Mouse (Mus musculus): ENCODE data around the gene Gzmm.

Gene Gzmm

DNA sequence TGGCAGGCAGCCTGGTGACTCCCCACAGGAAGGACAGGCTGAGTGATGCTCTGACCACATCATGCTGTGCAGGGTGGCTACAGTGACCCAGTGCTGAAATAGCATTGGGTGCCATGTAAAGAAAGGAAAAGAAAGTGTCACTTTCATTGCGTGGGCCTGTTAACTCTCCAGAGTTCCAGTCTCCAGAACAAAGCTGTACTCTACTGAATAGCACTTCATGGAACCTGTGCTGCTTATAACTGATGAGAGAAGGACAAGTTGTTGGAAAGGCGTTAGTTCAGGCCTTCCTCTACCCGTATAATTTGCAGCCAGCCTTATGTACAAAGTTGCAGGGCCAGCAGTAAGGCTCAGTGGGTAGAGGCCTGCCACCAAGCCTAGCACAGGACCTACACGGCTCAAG lies at the start of gene Gzmm:
Gzmm (plus strand) TSS at position 301 of the 400 bp plus-strand sequence.
- in situ Hi-C loops (cut with MseI, MboI): no loop called here

- in situ Hi-C loops (cut with MseI, MboI): loop anchor here in 1 of 2 experiments (5.0 kb wide), 1 partner anchor 48 kb away; no protein-coding TSS in a partner anchor
Observed at GRCm38 (mm10) chr10:79645711-79646110, 43.1 kb upstream of the Gzmm start, which contains the start of gene Odf3l2. Odf3l2 (minus strand) TSS chr10:79645738.

DNA sequence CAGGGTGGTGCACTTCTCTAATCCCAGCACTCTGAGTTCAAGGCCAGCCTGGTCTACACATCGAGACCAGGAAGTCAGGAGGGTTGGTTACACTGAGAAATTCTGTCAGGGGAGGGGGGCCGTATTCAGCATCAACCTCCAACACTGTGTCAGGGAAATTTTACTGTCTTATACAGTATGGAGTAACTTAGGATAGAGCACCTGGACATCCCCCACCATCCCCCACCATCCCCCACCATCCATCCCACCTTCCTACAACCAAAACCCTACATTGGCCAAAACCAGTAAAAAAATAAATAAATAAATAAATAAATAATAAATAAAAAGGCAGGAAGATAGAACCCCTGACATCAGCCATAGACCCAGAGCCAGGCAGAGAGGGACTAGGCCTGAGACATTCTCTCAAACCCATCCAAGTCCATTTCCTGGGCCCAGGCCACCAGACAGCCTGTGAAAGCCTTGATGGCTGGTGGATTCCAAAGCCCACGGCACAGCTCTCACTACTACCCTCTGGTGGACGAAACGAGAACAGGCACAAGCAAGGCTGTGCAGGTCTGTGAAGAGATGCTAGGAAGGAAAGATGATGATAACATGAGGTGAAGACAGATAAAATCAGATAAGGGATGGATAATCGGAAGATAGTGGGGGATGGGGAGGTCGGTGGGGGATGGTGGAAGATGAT lies 39.6 kb upstream of the Gzmm start:
- in situ Hi-C loops (cut with MseI, MboI): loop anchor here in 1 of 2 experiments (5.0 kb wide), 1 partner anchor 52 kb away; no protein-coding TSS in a partner anchor

DNA sequence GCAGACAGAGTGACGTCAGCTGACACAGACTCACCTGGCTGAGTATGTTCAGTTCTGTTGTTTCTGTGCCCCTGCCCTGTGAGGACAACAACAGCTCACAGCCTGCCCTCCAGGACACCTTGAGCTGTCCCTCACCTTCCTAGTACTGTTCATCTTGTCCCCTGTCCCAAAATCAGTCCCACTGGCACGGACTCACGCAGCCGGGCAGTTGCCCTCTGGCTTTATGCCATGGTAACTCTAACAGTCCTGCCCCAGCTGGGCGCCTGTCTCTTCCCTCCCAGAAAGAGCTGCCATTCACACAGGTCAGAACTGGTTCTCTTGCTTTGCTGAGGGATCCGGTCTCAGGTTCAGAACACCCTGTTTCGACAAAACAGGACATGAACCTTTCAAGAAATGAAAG lies 36.0 kb upstream of the Gzmm start:
- in situ Hi-C loops (cut with MseI, MboI): loop anchor here in 1 of 2 experiments (5.0 kb wide), 1 partner anchor 55 kb away; no protein-coding TSS in a partner anchor

GRCm38 (mm10) chr10:79654946-79655395 lies 33.8 kb upstream of the Gzmm start:
- in situ Hi-C loops (cut with MseI, MboI): loop anchor here in 1 of 2 experiments (5.0 kb wide), 1 partner anchor 58 kb away; no protein-coding TSS in a partner anchor

- in situ Hi-C loops (cut with MseI, MboI): no loop called here
Observed at GRCm38 (mm10) chr10:79658829-79659228, 30.0 kb upstream of the Gzmm start.

DNA sequence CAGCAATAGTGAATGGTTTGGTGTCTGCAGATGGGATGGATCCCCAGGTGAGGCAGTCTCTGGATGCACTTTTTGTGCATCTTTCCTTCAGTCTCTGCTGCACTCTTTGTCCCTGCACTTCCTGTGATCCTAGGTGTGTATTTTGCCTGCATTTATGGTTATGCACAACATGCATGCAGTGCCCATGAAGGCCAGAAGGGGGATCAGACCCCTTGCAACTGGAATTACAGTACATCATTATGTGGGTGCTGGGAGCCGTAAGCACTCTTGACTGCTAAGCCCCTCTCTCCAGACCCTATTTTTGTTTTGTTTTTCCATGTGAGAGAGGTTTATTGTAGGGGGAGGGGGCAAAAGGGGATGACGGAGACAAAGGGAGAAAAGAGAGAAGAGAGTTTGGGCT lies 28.5 kb upstream of the Gzmm start:
- in situ Hi-C loops (cut with MseI, MboI): no loop called here

DNA sequence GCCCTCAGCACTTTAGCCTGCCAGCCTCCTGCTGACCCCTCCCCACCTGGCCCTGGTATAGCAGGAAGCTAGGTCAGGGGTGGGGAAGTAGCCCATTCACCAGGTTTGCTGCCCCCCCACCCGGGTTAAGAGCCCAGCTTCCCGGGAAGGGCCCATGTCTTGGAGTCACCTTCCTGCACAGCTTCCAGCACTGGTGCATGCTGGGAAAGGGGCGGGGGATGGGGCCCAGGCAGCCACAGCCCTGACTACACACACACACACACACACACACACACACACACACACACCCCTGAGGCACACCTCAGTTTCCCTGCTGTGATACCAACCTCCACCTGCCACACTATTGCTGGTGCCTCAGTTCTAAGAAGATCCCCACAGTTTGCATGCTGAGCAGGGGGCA lies 27.0 kb upstream of the Gzmm start:
- in situ Hi-C loops (cut with MseI, MboI): no loop called here

GRCm38 (mm10) chr10:79664131-79664665 lies 24.6 kb upstream of the Gzmm start, which contains the start of gene Madcam1:
Madcam1 (plus strand) TSS chr10:79664559.
- in situ Hi-C loops (cut with MseI, MboI): no loop called here

GRCm38 (mm10) chr10:79665051-79665450 lies 23.8 kb upstream of the Gzmm start:
- in situ Hi-C loops (cut with MseI, MboI): no loop called here

DNA sequence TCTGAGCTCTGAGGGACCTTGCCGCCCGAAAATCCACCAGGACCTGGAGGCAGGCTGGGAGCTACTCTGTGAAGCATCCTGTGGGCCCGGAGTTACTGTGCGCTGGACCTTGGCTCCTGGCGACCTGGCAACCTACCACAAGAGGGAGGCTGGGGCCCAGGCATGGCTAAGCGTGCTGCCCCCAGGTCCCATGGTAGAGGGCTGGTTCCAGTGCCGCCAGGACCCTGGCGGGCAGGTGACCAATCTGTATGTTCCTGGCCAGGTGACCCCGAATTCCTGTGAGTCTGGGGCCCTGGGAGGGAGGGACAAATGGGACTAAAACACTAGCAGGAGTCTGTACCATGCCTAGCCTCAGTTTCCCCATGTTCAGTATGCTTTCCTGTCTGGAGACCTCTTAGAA lies 22.3 kb upstream of the Gzmm start:
- in situ Hi-C loops (cut with MseI, MboI): no loop called here

- in situ Hi-C loops (cut with MseI, MboI): no loop called here
Observed at GRCm38 (mm10) chr10:79668076-79668475, 20.7 kb upstream of the Gzmm start.

- in situ Hi-C loops (cut with MseI, MboI): no loop called here
Observed at GRCm38 (mm10) chr10:79668771-79669575, 19.8 kb upstream of the Gzmm start, which contains the start of gene Tpgs1. Tpgs1 (plus strand) TSS chr10:79669369.

GRCm38 (mm10) chr10:79669576-79670057 lies 19.2 kb upstream of the Gzmm start:
- in situ Hi-C loops (cut with MseI, MboI): no loop called here

DNA sequence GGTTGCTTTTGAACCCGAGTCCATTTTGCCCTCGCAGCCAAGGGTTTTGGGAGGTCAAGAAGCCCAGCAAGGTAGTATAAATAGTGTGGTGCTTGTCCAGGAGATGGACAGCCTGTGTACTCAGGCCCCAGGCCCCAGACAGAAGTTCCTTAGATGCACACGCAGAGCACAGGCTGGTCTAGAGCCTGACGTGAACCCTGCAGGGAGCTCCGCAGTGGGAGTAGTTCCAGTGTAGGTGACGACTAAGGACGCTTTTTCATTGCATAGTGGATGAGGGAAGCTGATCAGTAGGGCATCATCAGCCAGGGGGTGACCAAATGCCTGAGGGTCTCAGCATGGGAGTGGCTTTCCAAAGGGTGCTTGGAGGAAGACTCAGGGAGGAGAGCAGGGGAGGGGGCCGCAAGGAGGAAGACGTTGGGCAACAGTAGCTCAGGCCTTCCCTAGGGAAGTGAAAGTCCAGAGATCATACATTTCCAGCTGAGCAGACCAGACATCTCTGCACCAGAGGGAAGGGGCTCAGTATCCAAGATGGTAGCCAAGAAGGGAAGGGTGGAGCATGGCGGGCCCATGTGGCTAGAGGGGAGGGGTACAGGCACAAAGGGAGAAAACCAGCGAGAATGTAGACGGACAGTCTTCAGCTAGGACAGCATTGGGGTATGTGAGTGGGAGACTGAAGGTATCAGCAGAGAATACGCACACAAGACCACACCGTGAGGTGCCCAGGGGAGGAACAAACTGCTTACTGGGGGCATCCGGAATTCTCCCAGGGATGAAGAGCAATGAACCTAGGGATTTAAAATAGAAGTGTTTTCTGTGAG lies 18.5 kb upstream of the Gzmm start:
- in situ Hi-C loops (cut with MseI, MboI): no loop called here

DNA sequence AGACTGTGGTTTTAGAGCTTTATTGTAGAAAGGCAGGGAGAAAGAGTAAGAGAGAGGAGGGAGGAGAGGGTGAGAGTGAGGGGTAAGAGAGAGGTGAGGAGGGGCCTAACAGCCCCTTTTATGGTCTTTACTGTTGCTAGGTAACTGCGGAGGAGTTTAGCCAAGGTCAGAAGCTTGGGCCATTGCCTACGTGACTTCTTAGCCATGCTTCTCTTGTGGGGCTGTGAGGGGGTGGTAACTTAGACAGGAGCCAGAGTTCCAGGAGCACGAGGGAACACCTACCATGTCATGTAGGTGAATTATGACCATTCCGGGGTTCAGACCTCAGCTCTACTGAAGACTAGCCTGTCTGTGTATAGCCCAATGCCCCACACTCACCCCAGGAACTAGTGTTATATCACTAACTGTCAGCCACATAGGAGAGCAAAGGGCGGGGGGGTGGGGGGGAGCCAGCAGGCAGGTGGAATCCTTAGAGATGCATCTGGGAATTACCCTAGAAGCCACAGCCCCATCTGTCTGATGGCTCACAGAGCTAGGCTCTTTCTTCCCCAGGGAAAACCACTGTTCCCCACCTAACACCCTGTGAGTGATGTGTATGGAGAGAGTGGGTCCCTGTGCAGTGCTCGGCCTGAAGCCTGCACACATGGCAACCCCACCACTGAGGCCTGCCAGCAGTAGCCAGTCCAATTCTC lies 17.3 kb upstream of the Gzmm start:
- in situ Hi-C loops (cut with MseI, MboI): no loop called here

- in situ Hi-C loops (cut with MseI, MboI): no loop called here
Observed at GRCm38 (mm10) chr10:79672088-79672455, 16.7 kb upstream of the Gzmm start.

DNA sequence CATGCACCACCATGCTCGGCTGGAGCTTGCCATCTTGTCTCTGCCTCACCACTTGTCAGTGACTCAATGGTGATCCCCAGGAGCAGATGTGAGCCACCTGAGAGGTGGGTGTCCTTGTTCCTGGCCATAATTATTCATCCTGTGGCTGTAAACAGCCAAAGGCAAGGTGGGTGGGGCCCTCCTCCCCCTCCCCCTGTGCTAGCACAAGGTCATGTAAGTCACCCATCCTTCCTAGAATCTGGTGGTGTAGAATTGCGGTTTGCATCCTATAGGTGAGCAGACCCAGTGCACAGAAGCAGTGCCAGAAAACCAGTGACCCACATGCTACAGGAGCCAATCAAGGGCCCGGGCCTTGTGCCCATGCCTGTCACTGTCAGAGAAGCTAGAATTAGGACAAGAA lies 15.8 kb upstream of the Gzmm start:
- in situ Hi-C loops (cut with MseI, MboI): no loop called here

DNA sequence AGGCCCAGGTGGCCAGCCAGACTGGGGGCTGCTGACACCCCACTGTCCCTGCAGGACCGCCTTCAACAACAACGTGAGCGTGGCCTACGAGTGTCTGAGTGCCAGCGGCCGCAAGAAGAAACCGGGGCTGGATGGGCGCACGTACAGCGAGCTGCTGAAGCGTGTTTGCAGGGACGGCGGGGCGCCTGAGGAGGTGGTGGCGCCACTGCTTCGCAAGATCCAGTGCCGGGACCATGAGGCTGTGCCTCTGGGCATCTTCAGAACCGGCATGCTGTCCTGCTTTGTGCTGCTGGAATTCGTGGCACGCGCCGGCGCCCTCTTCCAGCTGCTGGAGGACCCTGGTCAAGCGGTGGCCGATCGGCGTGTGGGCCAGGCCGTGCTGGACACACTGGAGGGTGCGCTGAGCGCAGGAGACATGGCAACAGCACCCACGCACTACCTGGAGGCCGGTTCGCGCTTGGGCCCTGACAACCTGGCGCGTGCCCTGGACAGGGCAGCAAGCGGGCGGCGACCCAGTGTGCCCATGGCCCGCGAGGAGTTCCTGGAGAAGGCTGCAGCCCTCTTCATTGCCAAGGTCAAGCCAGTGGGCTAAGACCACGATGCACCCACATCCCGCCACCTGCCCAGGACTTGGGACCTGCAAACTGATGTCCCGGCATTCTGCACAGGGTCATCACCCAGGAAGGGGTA lies 13.3 kb upstream of the Gzmm start:
- in situ Hi-C loops (cut with MseI, MboI): no loop called here
